Comparison of ENCODE assay signal across 30 mouse cellular contexts in the genomic region with DNA sequence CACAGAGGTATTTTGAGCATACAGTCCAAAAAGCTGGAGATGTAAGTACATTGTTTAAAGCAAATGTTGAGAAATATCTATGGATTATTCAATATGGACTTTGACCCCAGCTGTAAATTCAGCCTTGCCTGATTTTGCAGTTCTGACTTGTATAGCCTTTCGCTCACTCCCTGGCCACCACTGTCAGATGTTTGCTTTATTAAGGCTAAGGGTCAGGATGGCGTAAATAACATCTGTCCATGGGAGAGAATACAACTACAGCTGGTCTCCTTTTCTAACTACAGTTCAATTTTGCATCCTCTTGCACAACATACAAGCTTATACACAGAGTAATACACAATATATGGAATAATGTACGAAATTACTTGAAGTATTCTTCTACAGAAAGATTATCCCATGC.
DNase-seq lines count a peak whose midpoint lies in the region; ATAC-seq and TF ChIP-seq lines count a peak whose summit lies in the region.
"Had no signal": no experiment of that assay in that cellular context is flagged by ENCODE, and none has a peak within 500 bp of the region (broad histone marks: within the 10 kb centered on the region; RNA-seq: fewer than 3 reads in every experiment).

No protein-coding gene starts in this region.

- H3K9me3 ChIP-seq in lung, embryonic 15.5 days, result no peaks in the 10 kb centered on the region
- H3K9me3 ChIP-seq in intestine, postnatal 0 days (ENCODE audit: control insufficient read depth), result no peaks in the 10 kb centered on the region
- no peaks in the 10 kb centered on the region for H3K9me3 ChIP-seq in lung, postnatal 0 days (ENCODE audit: low read length)
- H3K9me3 ChIP-seq: forebrain, embryonic 10.5 days; forebrain, embryonic 15.5 days; hindbrain, embryonic 13.5 days; limb, embryonic 15.5 days; midbrain, embryonic 12.5 days; neural tube, embryonic 13.5 days had no signal

- ATAC-seq in lung, embryonic 15.5 days (ENCODE audit: borderline replicate concordance, extremely low read depth, low FRiP score, low TSS enrichment), result peak; percentile 72; the same call in 1 of the 2 replicates
- peak; percentile 70 for ATAC-seq in intestine, postnatal 0 days
- ATAC-seq in lung, postnatal 0 days, result peak; percentile 72
- ATAC-seq: forebrain, embryonic 15.5 days had no signal

- H3K4me2 ChIP-seq in lung, embryonic 15.5 days, result no peak overlapping the region
- H3K4me2 ChIP-seq in intestine, postnatal 0 days (replicated peaks; ENCODE audit: low read depth), result no peak overlapping the region
- no peak overlapping the region for H3K4me2 ChIP-seq in lung, postnatal 0 days (replicated peaks; ENCODE audit: low read depth, low read length)
- H3K4me2 ChIP-seq: embryonic facial prominence, embryonic 13.5 days; forebrain, embryonic 15.5 days; heart, embryonic 12.5 days; hindbrain, embryonic 13.5 days; limb, embryonic 15.5 days; midbrain, embryonic 12.5 days; neural tube, embryonic 13.5 days had no signal

- H3K36me3 ChIP-seq in lung, embryonic 15.5 days, result no peaks in the 10 kb centered on the region
- H3K36me3 ChIP-seq in intestine, postnatal 0 days (ENCODE audit: control insufficient read depth, insufficient read depth), result no peaks in the 10 kb centered on the region
- H3K36me3 ChIP-seq in lung, postnatal 0 days (ENCODE audit: insufficient read depth, low read length), result no peaks in the 10 kb centered on the region
- H3K36me3 ChIP-seq: embryonic facial prominence, embryonic 13.5 days; forebrain, embryonic 10.5 days; forebrain, embryonic 15.5 days; heart, embryonic 12.5 days; hindbrain, embryonic 13.5 days; limb, embryonic 15.5 days; midbrain, embryonic 12.5 days; neural tube, embryonic 13.5 days had no signal

- TF ChIP-seq EP300 in lung, postnatal 0 days (IDR thresholded peaks at IDR 0.05), result no peak

- no peak for DNase-seq in lung, postnatal 14 days
- peak; percentile 78 for DNase-seq in lung, postnatal 0 days (ENCODE audit: low spot score)
- no peak for DNase-seq in layer of hippocampus, postnatal 10 days (ENCODE audit: low spot score in 2 of 2)
- DNase-seq in urinary bladder, adult 18-20 months (ENCODE audit: low spot score in 2 of 2), result no peak
- DNase-seq: adrenal gland, postnatal 25 days; B cell, adult 2 months; cerebellum, adult 11-12 months; cerebellum, adult 9-11 months; gastrocnemius, postnatal 36 days; heart, adult 2 months; heart, postnatal 4 days; kidney, adult 2 months; kidney, postnatal 4 days; layer of hippocampus, postnatal 36 days; left cerebral cortex, postnatal 4 days; right cerebral cortex, postnatal 4 days; thymus, adult 2 months; thymus, postnatal 36 days had no signal

- no peak for TF ChIP-seq CTCF in intestine, postnatal 0 days (IDR thresholded peaks at IDR 0.05; ENCODE audit: low read depth)
- no peak for TF ChIP-seq CTCF in lung, postnatal 0 days (IDR thresholded peaks at IDR 0.05)

- no peak overlapping the region for H3K4me3 ChIP-seq in lung, embryonic 15.5 days
- no peak overlapping the region for H3K4me3 ChIP-seq in intestine, postnatal 0 days (ENCODE audit: low read depth, low read length)
- no peak overlapping the region for H3K4me3 ChIP-seq in lung, postnatal 0 days (ENCODE audit: low read depth, low read length)
- H3K4me3 ChIP-seq: embryonic facial prominence, embryonic 13.5 days; forebrain, embryonic 10.5 days; forebrain, embryonic 15.5 days; heart, adult 2 months; heart, embryonic 12.5 days; hindbrain, embryonic 13.5 days; limb, embryonic 15.5 days; midbrain, embryonic 12.5 days; myocyte; neural tube, embryonic 13.5 days had no signal

- no peak overlapping the region for H3K27ac ChIP-seq in lung, embryonic 15.5 days
- H3K27ac ChIP-seq in intestine, postnatal 0 days (ENCODE audit: low read depth, low read length), result no peak overlapping the region
- no peak overlapping the region for H3K27ac ChIP-seq in lung, postnatal 0 days (ENCODE audit: low read length)
- H3K27ac ChIP-seq: embryonic facial prominence, embryonic 13.5 days; forebrain, embryonic 10.5 days; forebrain, embryonic 15.5 days; heart, adult 2 months; hindbrain, embryonic 13.5 days; kidney, postnatal 0 days; limb, embryonic 15.5 days; midbrain, embryonic 12.5 days; neural tube, embryonic 13.5 days had no signal

- 0 out of 2 replicates have a peak, but pooled peaks cover 11% of the 10 kb centered on the region for H3K4me1 ChIP-seq in lung, embryonic 15.5 days
- no peaks in the 10 kb centered on the region for H3K4me1 ChIP-seq in intestine, postnatal 0 days (replicated peaks; ENCODE audit: control insufficient read depth, insufficient read depth, low read length)
- no peaks in the 10 kb centered on the region for H3K4me1 ChIP-seq in lung, postnatal 0 days (ENCODE audit: insufficient read depth, low read depth, low read length)
- H3K4me1 ChIP-seq: forebrain, embryonic 10.5 days; forebrain, embryonic 15.5 days; heart, embryonic 12.5 days; hindbrain, embryonic 13.5 days; midbrain, embryonic 12.5 days; neural tube, embryonic 13.5 days had no signal

- WGBS in lung, embryonic 15.5 days, result 53% methylated on average over 3 of the region's 3 CpGs
- WGBS in intestine, postnatal 0 days, result 45% methylated on average over 3 of the region's 3 CpGs
- 63% methylated on average over 3 of the region's 3 CpGs for WGBS in lung, postnatal 0 days

- no peak overlapping the region for H3K9ac ChIP-seq in lung, embryonic 15.5 days
- H3K9ac ChIP-seq in intestine, postnatal 0 days (ENCODE audit: low read depth, low read length), result no peak overlapping the region
- H3K9ac ChIP-seq in lung, postnatal 0 days (replicated peaks; ENCODE audit: low read depth), result no peak overlapping the region
- H3K9ac ChIP-seq: embryonic facial prominence, embryonic 13.5 days; forebrain, embryonic 15.5 days; heart, embryonic 12.5 days; hindbrain, embryonic 13.5 days; limb, embryonic 15.5 days; midbrain, embryonic 12.5 days; neural tube, embryonic 13.5 days had no signal

- H3K27me3 ChIP-seq in lung, embryonic 15.5 days, result no peaks in the 10 kb centered on the region
- no peaks in the 10 kb centered on the region for H3K27me3 ChIP-seq in intestine, postnatal 0 days (replicated peaks; ENCODE audit: control insufficient read depth, insufficient read depth, low read length)
- no peaks in the 10 kb centered on the region for H3K27me3 ChIP-seq in lung, postnatal 0 days (replicated peaks; ENCODE audit: insufficient read depth, low read length)
- H3K27me3 ChIP-seq: embryonic facial prominence, embryonic 13.5 days; forebrain, embryonic 15.5 days; heart, embryonic 12.5 days; hindbrain, embryonic 13.5 days; midbrain, embryonic 12.5 days; neural tube, embryonic 13.5 days had no signal
